Mouse (Mus musculus): ENCODE measurements around the gene Phka2.

Phka2 gene

DNA sequence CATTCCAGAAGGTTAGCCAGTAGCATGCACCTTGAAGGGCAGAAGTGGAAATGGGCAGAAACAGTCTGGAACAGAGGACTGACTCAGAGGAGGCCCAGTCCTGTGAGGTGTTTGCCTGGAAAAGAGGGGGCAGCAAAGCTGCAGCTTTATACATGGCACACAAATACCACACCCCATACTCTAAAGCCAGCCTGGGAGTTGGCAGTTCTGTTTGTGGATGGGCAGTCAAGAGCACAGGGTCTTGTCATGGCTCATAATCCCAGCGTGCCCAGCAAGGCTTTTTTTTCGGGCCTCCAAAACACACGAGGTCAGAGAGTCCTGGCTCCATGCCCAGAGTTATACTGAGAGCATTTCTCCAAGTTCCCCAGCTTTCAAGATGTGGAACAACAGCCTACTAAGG is 99.1 kb downstream of the Phka2 start:
- DNase-seq, result peak; percentile 8 to 14

DNA sequence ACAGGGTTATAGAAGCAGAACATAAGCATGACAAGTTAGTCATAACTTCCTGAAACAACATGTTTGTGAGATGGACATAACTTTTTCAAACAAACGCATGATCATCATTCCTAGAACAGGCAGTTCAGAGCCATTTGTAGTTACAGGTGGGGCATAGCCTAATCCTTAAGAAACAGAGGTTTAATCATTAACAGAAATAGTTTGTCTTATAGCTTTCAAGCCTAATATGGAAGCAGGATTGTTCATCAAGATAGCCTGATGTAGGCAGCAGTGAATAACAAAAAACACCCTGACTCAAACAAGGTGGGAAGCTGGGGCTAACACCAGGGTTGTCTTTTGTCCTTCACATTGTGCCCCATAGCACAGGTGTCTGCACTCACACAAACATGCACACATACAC is 100.8 kb downstream of the Phka2 start:
- no peak for DNase-seq

DNA sequence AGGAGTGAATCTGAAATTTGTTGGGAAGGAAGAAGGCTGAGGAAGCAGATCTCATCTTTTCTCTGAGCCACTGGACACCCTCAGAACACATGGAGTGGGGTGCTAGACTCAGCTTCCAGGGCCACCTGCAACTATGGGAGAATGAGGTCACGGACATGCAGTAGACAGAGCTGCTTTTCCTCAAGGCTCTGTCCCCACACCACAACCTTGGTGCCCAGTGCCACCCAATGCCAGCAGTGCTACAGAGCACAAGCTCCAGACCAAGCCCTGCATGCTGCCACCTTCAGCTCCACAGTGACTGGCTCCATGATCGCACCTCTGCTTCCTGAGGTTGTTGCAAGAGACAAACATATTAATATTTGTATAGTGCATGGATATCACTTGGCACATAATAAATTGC is 101.3 kb downstream of the Phka2 start:
- DNase-seq, result no peak

DNA sequence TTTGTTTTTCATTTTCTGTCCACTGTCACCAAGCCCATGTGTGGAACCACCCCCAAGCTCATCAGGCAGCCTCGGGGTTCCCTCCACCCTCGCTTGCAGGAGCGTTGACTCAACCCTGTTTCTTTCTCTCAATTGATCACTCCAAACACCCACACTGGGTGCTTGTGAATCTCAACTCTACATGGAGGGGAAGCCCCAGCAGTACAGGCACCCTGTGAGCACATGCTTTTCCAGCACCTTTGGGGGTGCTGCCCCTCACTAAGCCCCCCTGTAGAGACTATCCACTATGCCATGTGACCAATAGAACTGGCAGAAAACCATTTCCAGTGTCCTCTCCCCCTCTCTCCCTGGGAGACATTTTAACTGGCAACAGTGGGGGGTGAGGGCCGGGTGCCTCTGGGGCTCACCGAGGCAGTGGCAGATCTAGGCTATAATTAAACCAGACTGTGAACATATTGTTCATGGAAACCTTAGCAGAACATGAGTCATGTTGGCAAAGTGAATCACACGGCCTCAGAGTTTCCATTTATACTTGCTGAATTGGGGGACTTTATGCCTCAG is 102.1 kb downstream of the Phka2 start:
- DNase-seq, result no peak

DNA sequence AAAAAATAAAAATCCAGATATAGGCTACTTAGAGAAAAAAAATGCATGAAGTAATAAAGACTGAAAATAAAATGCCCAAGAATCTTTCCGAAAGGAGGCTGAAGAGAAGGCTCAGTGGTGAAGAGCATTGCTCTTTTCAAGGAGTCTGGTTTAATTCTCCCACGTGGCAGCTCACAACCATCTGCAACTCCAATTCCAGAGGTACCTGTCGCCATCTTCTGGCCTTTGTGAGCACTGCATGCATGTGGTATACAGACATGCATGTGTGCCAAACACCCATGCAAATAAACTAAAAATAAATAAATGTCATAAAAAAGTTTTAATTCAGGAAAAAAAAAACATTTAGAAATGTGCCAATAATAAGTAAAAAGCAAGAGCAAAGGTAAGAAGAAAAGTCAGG is 107.9 kb downstream of the Phka2 start:
- DNase-seq, result peak in 1 of 2 experiments; percentile 47

DNA sequence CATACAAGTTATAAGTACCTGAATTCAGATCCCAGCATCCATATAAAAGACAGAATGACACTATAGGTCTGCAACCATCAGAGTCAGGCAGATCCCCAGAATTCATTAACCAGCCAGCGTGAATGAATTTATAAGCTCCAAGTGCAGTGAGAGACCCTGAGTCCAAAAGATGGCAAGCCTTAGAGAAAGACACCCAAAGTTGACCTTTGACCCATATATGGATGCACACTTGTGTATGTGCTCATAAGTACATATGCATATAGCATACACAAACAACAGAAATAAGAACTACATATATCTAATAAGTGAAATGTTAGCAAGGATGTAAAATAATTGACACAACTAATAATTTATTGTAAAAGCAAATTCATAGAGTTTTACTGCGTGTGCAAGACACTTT is 108.5 kb downstream of the Phka2 start:
- DNase-seq, result no peak

DNA sequence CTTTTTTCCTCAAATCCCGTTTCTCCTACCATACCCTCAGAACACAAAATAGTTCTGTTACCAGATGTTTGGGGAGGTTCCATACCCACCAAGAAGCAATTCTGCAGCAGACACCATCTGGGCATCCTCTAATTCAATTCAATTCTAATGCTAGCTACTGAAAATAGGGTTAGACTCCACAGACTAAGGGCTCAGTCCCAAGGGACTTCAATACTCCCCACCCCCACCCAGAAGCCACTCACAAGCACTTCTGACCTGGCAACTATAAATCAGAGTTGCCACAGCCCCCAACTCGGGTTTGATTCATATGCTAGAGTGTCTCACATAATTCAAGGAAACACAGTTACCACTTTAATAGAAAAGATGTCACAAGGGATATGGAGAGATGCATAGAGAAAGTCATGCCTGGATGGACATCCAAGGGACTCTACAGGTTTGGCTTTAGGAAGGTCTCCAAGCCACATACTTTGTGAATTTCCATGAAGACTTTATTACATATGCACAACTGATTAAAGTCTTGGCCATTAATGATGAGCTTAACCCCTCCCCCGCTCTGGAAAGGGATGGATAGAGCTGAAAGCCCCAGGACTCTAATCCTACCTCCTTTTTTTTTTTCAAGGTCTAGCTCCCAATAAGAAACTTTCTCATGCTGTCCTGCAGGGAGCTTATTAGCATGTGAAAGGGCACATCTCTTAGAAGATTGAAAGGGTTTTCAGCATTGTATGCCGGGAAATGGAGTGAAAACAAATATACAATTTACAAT is 109.1 kb downstream of the Phka2 start:
- no peak for DNase-seq
